Mouse (Mus musculus) neural tube, embryonic 15.5 days (tissue): Measurements from ENCODE around the gene Cacna1b. TPM values are rescaled to one million over a fixed set of nuclear protein-coding genes. Genes with fewer than 3 reads are reported as not detected.

Experiments used
- ATAC-seq: fragments of 200-750 bp; cut with Nextera tagmentation; 2 replicates; pipeline ENCODE4 v1.8.0; 2017; ENCODE audit warnings: mild to moderate bottlenecking, moderate TSS enrichment, moderate library complexity; ENCODE audit not compliant: low FRiP score
- H3K27ac ChIP-seq: fragments of 300-500 bp; sonication (generic); replicated peaks from 2 replicates; pipeline ENCODE4 v1.5.1; 2015; ENCODE audit warnings: mild to moderate bottlenecking, inconsistent platforms
- H3K27me3 ChIP-seq: fragments of 300-500 bp; sonication (generic); replicated peaks from 2 replicates; pipeline ENCODE4 v1.6.1; 2015; ENCODE audit warnings: inconsistent platforms
- H3K36me3 ChIP-seq: fragments of 300-500 bp; sonication (generic); 2 replicates; pipeline ENCODE4 v1.6.1; 2015; ENCODE audit warnings: inconsistent platforms
- H3K4me1 ChIP-seq: fragments of 300-500 bp; sonication (generic); 2 replicates; pipeline ENCODE4 v1.6.1; 2015; ENCODE audit warnings: inconsistent platforms
- H3K4me2 ChIP-seq: fragments of 300-500 bp; sonication (generic); 2 replicates; pipeline ENCODE4 v1.6.1; 2015; ENCODE audit warnings: inconsistent platforms, mild to moderate bottlenecking, moderate library complexity
- H3K4me3 ChIP-seq: fragments of 300-500 bp; sonication (generic); replicated peaks from 2 replicates; pipeline ENCODE4 v1.5.1; 2015; ENCODE audit warnings: mild to moderate bottlenecking, inconsistent platforms
- H3K9ac ChIP-seq: fragments of 300-500 bp; sonication (generic); replicated peaks from 2 replicates; pipeline ENCODE4 v1.6.1; 2015; ENCODE audit warnings: mild to moderate bottlenecking, inconsistent platforms
- H3K9me3 ChIP-seq: fragments of 300-500 bp; sonication (generic); replicated peaks from 2 replicates; pipeline ENCODE4 v1.6.1; 2016; ENCODE audit warnings: inconsistent platforms
- WGBS: fragments of 180-500 bp; shearing (Covaris S2); methylation state at CpG from one replicate; pipeline ENCODE4 v1.1.7; 2015; ENCODE audit warnings: mixed read lengths; 5-methylcytosine and 5-hydroxymethylcytosine counted together
- polyA plus RNA-seq: library from polyadenylated mRNA; unstranded; fragments of >200 nt; fragmentation: Nextera tagmentation; extraction: Ambion mirVana; gene quantifications from 2 replicates; pipeline ENCODE4 v1.2.1, GENCODE M21; 2015

The Cacna1b gene
- polyA plus RNA-seq = 13.9 and 16.0 TPM in 2 replicates

GRCm38 (mm10) chr2:24763115-24763557, at the start of gene Cacna1b:
TSS of gene Cacna1b (minus strand) at chr2:24763152.
- Histone ChIP-seq H3K9ac (peak within 1 kb of the TSS; percentile 86), H3K4me2 (peak within 1 kb of the TSS; percentile 91)
- 1% methylated on average over 42 of the region's 42 CpGs for WGBS

DNA sequence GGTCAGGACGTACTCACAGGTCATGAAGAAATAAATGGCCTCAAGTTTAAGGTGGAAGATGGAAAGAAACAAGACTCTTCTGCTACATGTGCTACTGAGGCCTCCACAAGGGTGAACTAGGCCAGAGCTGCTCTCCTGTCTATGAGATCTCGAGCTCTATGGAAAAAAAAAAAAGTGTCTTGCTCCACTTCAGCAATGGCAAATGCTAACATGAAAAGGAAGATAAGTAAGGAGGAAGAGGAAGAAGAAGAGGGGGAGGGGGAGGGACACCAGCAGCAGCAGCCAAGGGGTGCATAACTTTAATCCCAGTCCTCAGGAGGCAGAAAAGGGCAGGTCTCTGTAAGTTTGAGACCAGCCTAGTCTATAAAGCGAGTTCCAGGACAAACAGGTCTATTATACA, 46.8 kb upstream of the Cacna1b start:
- Histone ChIP-seq H3K4me3 (no peak overlapping the region), H3K9me3 (no peaks in the 10 kb centered on the region), H3K27ac (no peak overlapping the region), H3K9ac (no peak overlapping the region), H3K4me2 (no peak overlapping the region), H3K36me3 (peaks cover 72% of the 10 kb centered on the region), H3K27me3 (no peaks in the 10 kb centered on the region), H3K4me1 (no peaks in the 10 kb centered on the region)
- ATAC-seq = no peak
- WGBS = 82% methylated on average over 3 of the region's 3 CpGs

More at GRCm38 (mm10) chr2:24763115-24763557, at the start of gene Cacna1b:
- Histone ChIP-seq H3K9me3 (no peaks in the 10 kb centered on the region), H3K36me3 (0 out of 2 replicates have a peak, but pooled peaks cover 4% of the 10 kb centered on the region), H3K27ac (peak within 1 kb of the TSS; percentile 85), H3K27me3 (no peaks in the 10 kb centered on the region; the same call in 1 of the 2 replicates), H3K4me3 (peak within 1 kb of the TSS; percentile 87), H3K4me1 (peaks cover 47% of the 10 kb centered on the region)
- peak; percentile 94 for ATAC-seq

DNA sequence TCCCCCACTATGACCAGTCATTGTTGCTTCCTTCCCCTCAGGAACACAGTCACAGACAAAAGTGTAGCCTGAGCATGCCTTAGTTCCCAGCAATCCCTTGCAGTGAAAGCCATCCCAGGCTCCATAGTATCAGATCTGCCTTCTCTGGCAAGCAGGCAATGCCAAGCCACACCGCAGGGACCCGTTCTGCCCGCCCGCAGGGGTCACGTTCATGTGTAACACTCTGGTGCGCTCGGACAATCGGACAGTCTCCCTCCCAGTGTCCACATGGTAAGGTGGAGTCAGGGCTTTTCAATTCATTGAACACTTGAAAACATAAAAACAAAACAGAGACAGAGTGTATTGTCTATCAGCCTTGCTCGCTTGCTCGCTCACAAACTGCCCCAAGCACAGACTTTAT, 44.7 kb upstream of the Cacna1b start:
- no peak overlapping the region for H3K27ac ChIP-seq
- H3K9me3 ChIP-seq = no peaks in the 10 kb centered on the region
- H3K4me1 ChIP-seq = no peaks in the 10 kb centered on the region
- no peaks in the 10 kb centered on the region for H3K27me3 ChIP-seq
- no peak overlapping the region for H3K4me2 ChIP-seq
- WGBS = 89% methylated on average over 10 of the region's 10 CpGs
- no peak for ATAC-seq
- peaks cover 75% of the 10 kb centered on the region for H3K36me3 ChIP-seq
- H3K9ac ChIP-seq = no peak overlapping the region
- no peak overlapping the region for H3K4me3 ChIP-seq

DNA sequence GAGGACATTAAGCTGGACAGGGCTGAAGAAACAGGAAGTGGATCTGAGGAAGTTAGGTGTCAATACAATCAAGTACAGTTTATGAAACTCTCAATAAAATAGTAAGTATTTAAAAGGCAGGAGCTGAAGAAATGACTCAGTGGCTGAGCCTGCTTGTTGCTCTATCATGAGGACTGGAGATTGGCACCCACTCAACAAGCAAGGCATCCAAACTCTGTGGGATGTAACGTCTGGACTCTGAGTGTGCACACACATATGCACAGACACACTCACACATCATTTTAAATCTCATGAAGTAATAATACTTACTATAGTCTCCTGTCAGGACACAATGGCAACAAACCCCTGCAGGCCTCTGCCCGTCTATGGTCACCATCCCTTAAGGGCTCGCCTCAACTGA, 44.1 kb upstream of the Cacna1b start:
- Histone ChIP-seq H3K27ac (no peak overlapping the region), H3K27me3 (no peaks in the 10 kb centered on the region), H3K4me2 (no peak overlapping the region), H3K4me1 (no peaks in the 10 kb centered on the region), H3K36me3 (peaks cover 75% of the 10 kb centered on the region), H3K9me3 (no peaks in the 10 kb centered on the region), H3K9ac (no peak overlapping the region), H3K4me3 (no peak overlapping the region)
- WGBS = 94% methylated on average over 3 of the region's 3 CpGs
- ATAC-seq = no peak

GRCm38 (mm10) chr2:24806143-24806542, 43.2 kb upstream of the Cacna1b start:
- WGBS = 87% methylated on average over 6 of the region's 6 CpGs
- no peaks in the 10 kb centered on the region for H3K27me3 ChIP-seq
- H3K4me2 ChIP-seq = no peak overlapping the region
- no peak for ATAC-seq
- H3K27ac ChIP-seq = no peak overlapping the region
- H3K9ac ChIP-seq = no peak overlapping the region
- no peaks in the 10 kb centered on the region for H3K4me1 ChIP-seq
- H3K4me3 ChIP-seq = no peak overlapping the region
- peaks cover 79% of the 10 kb centered on the region for H3K36me3 ChIP-seq
- no peaks in the 10 kb centered on the region for H3K9me3 ChIP-seq

DNA sequence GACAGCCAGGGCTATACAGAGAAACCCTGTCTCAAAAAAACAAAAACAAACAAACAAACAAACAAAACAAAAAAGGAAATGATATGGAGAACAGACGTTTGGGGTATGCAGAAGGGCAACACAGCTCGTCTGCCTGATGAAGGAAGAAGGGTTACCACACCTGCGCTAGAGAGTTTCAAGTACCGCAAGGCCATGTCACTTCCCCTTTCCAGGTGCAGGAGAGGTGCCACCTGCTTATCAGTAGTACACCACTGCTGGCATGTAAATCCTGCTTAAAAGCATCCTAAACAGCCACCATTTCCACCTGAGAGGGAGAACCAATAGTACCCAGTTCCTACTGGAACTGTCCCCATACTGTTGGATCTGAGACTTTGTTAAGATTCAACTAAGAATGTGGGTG, 42.7 kb upstream of the Cacna1b start:
- Histone ChIP-seq H3K4me1 (no peaks in the 10 kb centered on the region), H3K9me3 (no peaks in the 10 kb centered on the region), H3K36me3 (peaks cover 81% of the 10 kb centered on the region), H3K27ac (no peak overlapping the region), H3K27me3 (no peaks in the 10 kb centered on the region), H3K4me2 (no peak overlapping the region), H3K4me3 (no peak overlapping the region), H3K9ac (no peak overlapping the region)
- 93% methylated on average over 4 of the region's 4 CpGs for WGBS
- no peak for ATAC-seq

GRCm38 (mm10) chr2:24796833-24797457, 34.0 kb upstream of the Cacna1b start:
- H3K9ac ChIP-seq = no peak overlapping the region
- H3K4me2 ChIP-seq = no peak overlapping the region
- no peaks in the 10 kb centered on the region for H3K4me1 ChIP-seq
- no peaks in the 10 kb centered on the region for H3K9me3 ChIP-seq
- no peak for ATAC-seq
- H3K27ac ChIP-seq = no peak overlapping the region
- peaks cover 87% of the 10 kb centered on the region for H3K36me3 ChIP-seq
- H3K4me3 ChIP-seq = no peak overlapping the region
- WGBS = 94% methylated on average over 5 of the region's 5 CpGs
- H3K27me3 ChIP-seq = no peaks in the 10 kb centered on the region

DNA sequence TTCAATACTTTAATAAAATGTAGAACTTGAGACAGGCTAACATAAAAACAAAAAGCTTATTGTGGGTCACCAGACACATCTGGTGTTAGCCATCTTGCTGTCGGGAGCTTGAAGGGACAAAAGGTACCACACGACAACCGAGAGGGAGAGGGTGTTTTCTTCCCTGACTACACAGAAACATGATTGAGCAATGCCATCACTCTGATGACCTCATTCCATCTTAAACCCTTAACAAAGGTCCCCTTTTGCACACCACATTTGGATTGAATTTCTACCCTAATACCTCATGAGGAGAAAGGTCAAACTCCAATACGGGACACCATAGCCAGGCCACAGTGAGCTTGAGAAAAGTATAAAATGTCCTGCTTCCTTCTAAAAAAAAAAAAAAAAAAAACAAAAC, 24.3 kb upstream of the Cacna1b start:
- H3K36me3 ChIP-seq = peaks cover 24% of the 10 kb centered on the region
- no peak overlapping the region for H3K4me2 ChIP-seq
- no peak for ATAC-seq
- 66% methylated on average over 4 of the region's 4 CpGs for WGBS
- H3K27ac ChIP-seq = no peak overlapping the region
- H3K4me3 ChIP-seq = no peak overlapping the region
- H3K9ac ChIP-seq = no peak overlapping the region
- no peaks in the 10 kb centered on the region for H3K27me3 ChIP-seq
- H3K9me3 ChIP-seq = no peaks in the 10 kb centered on the region
- no peaks in the 10 kb centered on the region for H3K4me1 ChIP-seq

DNA sequence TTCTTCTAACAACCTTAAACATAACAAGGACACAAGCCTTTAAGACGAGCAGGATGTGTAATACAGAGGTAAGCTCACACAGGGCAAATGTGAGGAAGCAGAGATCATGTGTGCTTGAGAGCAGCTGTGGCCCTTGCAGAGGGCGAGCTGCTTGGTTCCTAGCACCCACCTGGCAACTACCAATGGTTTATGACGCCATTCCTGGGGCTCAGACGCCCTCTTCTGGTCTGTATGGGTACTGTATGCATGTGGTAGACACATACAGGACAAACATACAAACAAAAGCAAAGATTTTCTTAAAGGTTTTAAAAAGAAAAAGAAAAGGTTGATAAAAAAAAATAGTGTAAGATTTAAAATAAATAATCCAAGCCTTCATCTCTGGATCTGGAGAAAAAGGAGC, 18.3 kb upstream of the Cacna1b start:
- Histone ChIP-seq H3K4me1 (no peaks in the 10 kb centered on the region), H3K36me3 (no peaks in the 10 kb centered on the region), H3K27ac (no peak overlapping the region), H3K9ac (no peak overlapping the region), H3K9me3 (no peaks in the 10 kb centered on the region), H3K4me3 (no peak overlapping the region), H3K4me2 (no peak overlapping the region), H3K27me3 (no peaks in the 10 kb centered on the region)
- ATAC-seq = no peak
- 55% methylated on average over 4 of the region's 4 CpGs for WGBS

DNA sequence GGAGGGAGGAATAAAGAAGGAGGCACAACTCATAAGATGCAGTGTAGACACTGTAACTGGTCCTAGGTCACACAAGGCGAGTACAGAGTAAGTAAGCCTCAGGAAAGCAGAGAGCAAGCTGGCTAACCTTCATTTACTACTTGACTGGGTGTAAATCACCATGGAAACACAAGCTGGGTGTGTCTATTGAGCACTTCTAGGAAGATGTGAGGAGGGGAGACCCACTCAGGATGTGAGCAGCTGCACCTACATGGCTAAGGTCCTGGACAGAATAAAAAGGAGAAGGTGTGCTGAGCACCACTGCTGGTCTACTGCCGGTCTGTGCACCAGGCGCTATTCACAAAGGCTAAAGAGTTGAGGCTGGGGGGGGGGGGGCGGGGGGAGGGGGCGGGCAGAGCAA, 13.9 kb upstream of the Cacna1b start:
- WGBS = 12% methylated on average over 5 of the region's 5 CpGs
- no peaks in the 10 kb centered on the region for H3K27me3 ChIP-seq
- no peak overlapping the region for H3K4me2 ChIP-seq
- no peak overlapping the region for H3K27ac ChIP-seq
- H3K9ac ChIP-seq = no peak overlapping the region
- no peaks in the 10 kb centered on the region for H3K36me3 ChIP-seq
- H3K4me1 ChIP-seq = no peaks in the 10 kb centered on the region
- H3K9me3 ChIP-seq = no peaks in the 10 kb centered on the region
- no peak for ATAC-seq
- no peak overlapping the region for H3K4me3 ChIP-seq

- H3K36me3 ChIP-seq = no peaks in the 10 kb centered on the region
- no peaks in the 10 kb centered on the region for H3K27me3 ChIP-seq
- H3K4me3 ChIP-seq = no peak overlapping the region
- H3K27ac ChIP-seq = no peak overlapping the region
- no peaks in the 10 kb centered on the region for H3K9me3 ChIP-seq
- H3K4me2 ChIP-seq = no peak overlapping the region
- no peak overlapping the region for H3K9ac ChIP-seq
- 82% methylated on average over 11 of the region's 11 CpGs for WGBS
- no peak for ATAC-seq
- no peaks in the 10 kb centered on the region for H3K4me1 ChIP-seq
Observed at GRCm38 (mm10) chr2:24775951-24776587, 13.1 kb upstream of the Cacna1b start.

DNA sequence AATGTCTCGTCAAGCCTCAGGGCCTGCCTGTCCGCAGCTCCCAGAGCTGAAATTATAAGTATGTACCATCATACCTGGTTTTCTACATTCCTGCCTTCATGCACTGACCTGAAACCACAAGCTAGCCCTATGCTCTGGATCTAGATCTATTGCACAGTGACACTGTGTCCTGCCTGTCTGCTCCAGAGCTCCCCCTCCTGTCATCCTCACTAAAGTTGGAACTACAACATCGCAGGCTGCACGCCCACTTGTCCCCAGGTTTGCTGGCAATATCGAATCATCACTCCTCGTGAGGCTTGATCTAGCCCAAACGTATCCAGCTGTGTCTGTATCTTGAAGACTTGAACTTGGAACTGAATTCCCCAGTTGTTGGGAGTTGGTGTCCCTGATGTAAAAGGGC, 11.9 kb upstream of the Cacna1b start:
- H3K9me3 ChIP-seq = no peaks in the 10 kb centered on the region
- 73% methylated on average over 7 of the region's 7 CpGs for WGBS
- no peaks in the 10 kb centered on the region for H3K36me3 ChIP-seq
- H3K4me2 ChIP-seq = no peak overlapping the region
- no peak overlapping the region for H3K9ac ChIP-seq
- H3K4me3 ChIP-seq = no peak overlapping the region
- no peaks in the 10 kb centered on the region for H3K4me1 ChIP-seq
- ATAC-seq = no peak
- no peak overlapping the region for H3K27ac ChIP-seq
- no peaks in the 10 kb centered on the region for H3K27me3 ChIP-seq
